Mouse (Mus musculus) gonadal fat pad, adult 2 months (tissue): Measurements from ENCODE around the gene Tlr6. TPM values are rescaled to one million over a fixed set of nuclear protein-coding genes. Genes with fewer than 3 reads are reported as not detected.

ENCODE experiments used
- DNase-seq: peaks from one replicate; pipeline ENCODE4 v3.0.0-alpha.2; 2012; ENCODE audit warnings: low read depth
- polyA plus RNA-seq: library from polyadenylated mRNA; depleted of rRNA; stranded (reverse); fragments of >200 nt; gene quantifications from 2 replicates; pipeline ENCODE4 v1.2.3, GENCODE M21; 2012; rRNA removed

Gene Tlr6
- polyA plus RNA-seq, 1 experiment = 0.97 TPM

- no peak for DNase-seq
Measured at GRCm38 (mm10) chr5:64932215-64932614, 27.7 kb downstream of the Tlr6 start.

GRCm38 (mm10) chr5:64922891-64923381 lies 37.0 kb downstream of the Tlr6 start:
- no peak for DNase-seq

- no peak for DNase-seq
Measured at GRCm38 (mm10) chr5:64918616-64919597, 41.0 kb downstream of the Tlr6 start.

GRCm38 (mm10) chr5:64917721-64918120 lies 42.2 kb downstream of the Tlr6 start:
- no peak for DNase-seq

GRCm38 (mm10) chr5:64917161-64917560 lies 42.7 kb downstream of the Tlr6 start:
- no peak for DNase-seq

- DNase-seq = no peak
Measured at GRCm38 (mm10) chr5:64908585-64909284, 51.2 kb downstream of the Tlr6 start.

- DNase-seq = no peak
Measured at GRCm38 (mm10) chr5:64907906-64908305, 52.0 kb downstream of the Tlr6 start.

- no peak for DNase-seq
Measured at GRCm38 (mm10) chr5:64905516-64906271, 54.2 kb downstream of the Tlr6 start.

Other genes starting within 250 kb of the Tlr6 start
- gene Klf3, start 156.7 kb downstream of the Tlr6 start, polyA plus RNA-seq = 54.7 and 77.5 TPM in 2 replicates
- 1.9 and 2.3 TPM in 2 replicates for gene Tlr1, start 26.5 kb downstream of the Tlr6 start, polyA plus RNA-seq
- 51.6 and 52.6 TPM in 2 replicates for gene Fam114a1, start 10.0 kb upstream of the Tlr6 start, polyA plus RNA-seq
- gene Tmem156, start 132.0 kb upstream of the Tlr6 start, polyA plus RNA-seq = 0.22 and 0.30 TPM in 2 replicates
- 45.3 and 60.6 TPM in 2 replicates for gene Klhl5, start 147.4 kb upstream of the Tlr6 start, polyA plus RNA-seq
- gene Wdr19, start 239.6 kb upstream of the Tlr6 start, polyA plus RNA-seq = 5.8 and 8.4 TPM in 2 replicates